Mouse (Mus musculus) embryonic facial prominence, embryonic 14.5 days (tissue): ENCODE results near the gene Cdhr2. TPM values are rescaled to one million over a fixed set of nuclear protein-coding genes. Genes with fewer than 3 reads are reported as not detected.
A peak's percentile ranks its signal among the peaks of the same experiment; 100 is the strongest.

Experiments used
- ATAC-seq: fragments of 200-750 bp; cut with Nextera tagmentation; 2 replicates; pipeline ENCODE4 v1.8.0; 2017; ENCODE audit warnings: low read depth, moderate number of reproducible peaks, moderate TSS enrichment
- DNase-seq: peaks from one replicate; pipeline ENCODE4 v3.0.0-alpha.2; 2015; ENCODE audit warnings: low spot score
- H3K27ac ChIP-seq: fragments of 300-500 bp; sonication (generic); replicated peaks from 2 replicates; pipeline ENCODE4 v1.5.1; 2014; ENCODE audit warnings: low read depth, mild to moderate bottlenecking, low read length, moderate library complexity
- H3K27me3 ChIP-seq: fragments of 300-500 bp; sonication (generic); replicated peaks from 2 replicates; pipeline ENCODE4 v1.6.1; 2014; ENCODE audit warnings: low read length; ENCODE audit not compliant: control insufficient read depth, insufficient read depth
- H3K36me3 ChIP-seq: fragments of 300-500 bp; sonication (generic); 2 replicates; pipeline ENCODE4 v1.6.1; 2014; ENCODE audit warnings: low read length, mixed read lengths; ENCODE audit not compliant: control insufficient read depth, insufficient read depth
- H3K4me1 ChIP-seq: fragments of 300-500 bp; sonication (generic); 2 replicates; pipeline ENCODE4 v1.6.1; 2014; ENCODE audit warnings: antibody characterized with exemption, low read length; ENCODE audit not compliant: control insufficient read depth, insufficient read depth
- H3K4me2 ChIP-seq: fragments of 300-500 bp; sonication (generic); 2 replicates; pipeline ENCODE4 v1.6.1; 2014; ENCODE audit warnings: low read depth, mild to moderate bottlenecking, low read length, moderate library complexity, mixed read lengths
- H3K4me3 ChIP-seq: fragments of 300-500 bp; sonication (generic); 2 replicates; pipeline ENCODE4 v1.5.1; 2014; ENCODE audit warnings: low read depth, mild to moderate bottlenecking, low read length
- H3K9ac ChIP-seq: fragments of 300-500 bp; sonication (generic); 2 replicates; pipeline ENCODE4 v1.6.1; 2014; ENCODE audit warnings: low read depth, mild to moderate bottlenecking, low read length, moderate library complexity, mixed read lengths
- H3K9me3 ChIP-seq: fragments of 300-500 bp; sonication (generic); 2 replicates; pipeline ENCODE4 v1.6.1; 2016; ENCODE audit warnings: low read length; ENCODE audit not compliant: control insufficient read depth
- WGBS: fragments of 180-500 bp; shearing (Covaris S2); extraction: QIAGEN DNeasy Blood & Tissue Kit; methylation state at CpG from one replicate; pipeline ENCODE4 v1.1.7; 2014; 5-methylcytosine and 5-hydroxymethylcytosine counted together
- polyA plus RNA-seq: library from polyadenylated mRNA; unstranded; fragments of >200 nt; fragmentation: Nextera tagmentation; extraction: Ambion mirVana; gene quantifications from 2 replicates; pipeline ENCODE4 v1.2.1, GENCODE M21; 2014

Gene Cdhr2
- 0.04 TPM in 1 of 2 replicates, not detected in the other for polyA plus RNA-seq

DNA sequence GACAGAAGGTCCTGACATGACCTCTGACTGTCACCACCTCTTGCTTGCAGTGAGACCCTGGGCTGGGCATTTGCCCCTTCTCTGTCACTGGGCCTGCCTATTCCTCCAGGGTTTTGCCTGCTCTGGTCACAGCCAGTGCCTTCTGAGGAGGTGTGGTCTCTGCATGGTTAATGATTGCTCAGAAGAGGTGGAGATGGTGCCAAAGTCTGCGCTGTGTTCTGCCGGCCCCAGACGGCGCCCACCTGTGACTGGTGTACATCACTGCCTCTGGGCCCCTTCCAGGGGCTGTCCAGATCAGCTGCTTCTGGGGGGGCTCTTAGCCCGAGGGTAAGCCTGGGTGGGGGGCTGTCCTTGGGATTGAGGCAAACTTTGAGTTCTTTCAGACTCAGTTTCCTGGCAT is at the start of gene Cdhr2:
Gene Cdhr2 (plus strand): TSS at position 219 of the 400 bp plus-strand sequence.
- WGBS = 82% methylated on average over 5 of the region's 5 CpGs
- H3K27me3 ChIP-seq = no peaks in the 10 kb centered on the region
- no peak within 1 kb of the TSS for H3K4me3 ChIP-seq
- DNase-seq (no peak), ATAC-seq (no peak)
- H3K9ac ChIP-seq = no peak within 1 kb of the TSS
- H3K27ac ChIP-seq = no peak within 1 kb of the TSS
- no peak within 1 kb of the TSS for H3K4me2 ChIP-seq
- no peaks in the 10 kb centered on the region for H3K4me1 ChIP-seq
- H3K36me3 ChIP-seq = no peaks in the 10 kb centered on the region
- H3K9me3 ChIP-seq = no peaks in the 10 kb centered on the region

DNA sequence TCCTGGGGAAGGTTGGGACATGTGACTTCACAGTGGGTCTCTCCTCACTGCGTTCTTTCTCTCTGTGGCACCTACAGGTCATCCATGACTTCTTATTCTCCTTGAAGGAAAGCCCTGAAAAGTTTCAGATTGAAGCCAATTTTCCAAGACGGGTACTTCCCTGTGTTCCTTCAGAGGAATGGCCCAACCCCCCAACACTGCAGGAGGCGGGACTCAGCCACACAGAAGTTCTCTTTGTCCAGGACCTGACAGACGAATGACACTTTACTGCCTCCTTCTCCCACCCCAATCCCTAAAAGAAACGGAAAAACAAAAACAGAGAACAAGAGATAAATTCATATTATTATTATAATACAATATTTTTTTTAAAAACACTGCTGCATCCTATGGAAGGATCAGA is 40.4 kb upstream of the Cdhr2 start:
- H3K36me3 ChIP-seq = peaks cover 85% of the 10 kb centered on the region
- H3K27me3 ChIP-seq = no peaks in the 10 kb centered on the region
- 54% methylated on average over 5 of the region's 5 CpGs for WGBS

DNA sequence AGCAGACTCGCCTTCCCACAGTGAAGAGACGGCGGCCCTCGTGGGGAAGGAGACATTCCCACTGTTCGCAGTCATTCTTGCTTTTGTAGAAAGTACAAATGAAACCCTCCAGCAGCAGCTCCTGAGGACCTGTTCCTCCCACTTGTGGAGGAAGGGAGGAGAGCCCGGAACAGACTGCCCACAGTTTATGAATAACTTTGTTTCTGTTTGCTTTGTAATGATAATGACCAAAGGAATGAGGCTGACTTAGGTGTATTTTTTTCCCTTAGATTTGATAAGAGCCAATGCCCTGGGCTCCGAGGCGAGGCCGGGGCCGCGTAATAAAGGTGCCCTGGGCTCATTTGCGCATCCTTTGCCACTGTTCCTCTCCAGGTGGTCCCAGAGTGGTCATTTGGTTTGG is 39.9 kb upstream of the Cdhr2 start:
- H3K27me3 ChIP-seq = no peaks in the 10 kb centered on the region
- H3K4me2 ChIP-seq = no peak overlapping the region
- 91% methylated on average over 12 of the region's 12 CpGs for WGBS
- no peaks in the 10 kb centered on the region for H3K4me1 ChIP-seq
- no peak overlapping the region for H3K27ac ChIP-seq
- ATAC-seq = no peak
- DNase-seq = no peak
- H3K36me3 ChIP-seq = peaks cover 82% of the 10 kb centered on the region
- no peak overlapping the region for H3K4me3 ChIP-seq
- no peak overlapping the region for H3K9ac ChIP-seq
- H3K9me3 ChIP-seq = no peaks in the 10 kb centered on the region

More for the DNA sequence above, 40.4 kb upstream of the Cdhr2 start:
- Histone ChIP-seq H3K9ac (no peak overlapping the region), H3K4me3 (no peak overlapping the region), H3K4me1 (no peaks in the 10 kb centered on the region), H3K4me2 (no peak overlapping the region), H3K27ac (no peak overlapping the region), H3K9me3 (no peaks in the 10 kb centered on the region)
- DNase-seq (no peak), ATAC-seq (no peak)

DNA sequence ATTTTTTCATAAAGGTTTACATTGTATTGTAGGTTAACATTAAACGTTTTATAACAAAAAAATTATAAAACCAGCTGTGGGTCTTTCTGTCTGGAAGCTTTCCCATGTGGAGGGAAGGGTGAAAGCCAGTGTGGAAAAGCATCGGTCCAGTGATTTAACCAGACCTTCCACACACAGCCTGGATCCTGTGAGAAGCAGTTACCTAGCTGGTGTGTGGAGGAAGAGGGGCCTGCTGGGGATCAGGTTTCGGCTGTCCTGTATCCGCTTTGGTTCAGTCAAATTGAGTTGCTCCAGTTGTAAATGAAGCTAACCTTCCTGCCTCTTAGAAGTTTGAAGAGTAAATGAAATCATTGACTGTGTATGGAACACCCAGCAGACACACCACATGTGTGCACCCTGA is 37.3 kb upstream of the Cdhr2 start:
- H3K4me1 ChIP-seq = no peaks in the 10 kb centered on the region
- no peak overlapping the region for H3K27ac ChIP-seq
- no peak overlapping the region for H3K4me2 ChIP-seq
- no peaks in the 10 kb centered on the region for H3K27me3 ChIP-seq
- WGBS = 57% methylated on average over 4 of the region's 4 CpGs
- H3K9me3 ChIP-seq = no peaks in the 10 kb centered on the region
- DNase-seq (no peak), ATAC-seq (no peak)
- peaks cover 66% of the 10 kb centered on the region for H3K36me3 ChIP-seq
- no peak overlapping the region for H3K9ac ChIP-seq
- no peak overlapping the region for H3K4me3 ChIP-seq

DNA sequence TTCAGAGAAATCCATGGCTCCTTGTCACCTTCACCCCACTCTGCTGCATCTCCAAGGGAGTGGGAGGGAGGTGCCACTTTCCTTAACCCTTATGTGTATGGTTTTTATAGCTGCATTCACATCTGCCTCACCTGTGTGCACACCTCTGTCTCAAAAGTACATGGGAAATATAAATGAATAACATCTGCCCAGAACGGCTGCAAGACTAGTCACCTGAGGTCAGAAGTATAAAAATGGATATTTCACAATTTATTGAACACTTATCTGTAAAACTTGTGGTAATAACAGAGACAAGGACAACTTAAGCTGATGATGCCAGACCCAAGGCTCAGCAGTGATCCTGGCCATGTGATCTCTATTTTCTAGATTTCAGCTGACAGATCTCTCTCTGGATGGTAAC is 36.8 kb upstream of the Cdhr2 start:
- no peaks in the 10 kb centered on the region for H3K4me1 ChIP-seq
- no peaks in the 10 kb centered on the region for H3K27me3 ChIP-seq
- H3K9me3 ChIP-seq = no peaks in the 10 kb centered on the region
- 94% methylated on average over 1 of the region's 1 CpGs for WGBS
- H3K36me3 ChIP-seq = peaks cover 61% of the 10 kb centered on the region
- H3K4me2 ChIP-seq = no peak overlapping the region
- no peak overlapping the region for H3K27ac ChIP-seq
- no peak for DNase-seq
- no peak overlapping the region for H3K9ac ChIP-seq
- ATAC-seq = no peak
- H3K4me3 ChIP-seq = no peak overlapping the region

DNA sequence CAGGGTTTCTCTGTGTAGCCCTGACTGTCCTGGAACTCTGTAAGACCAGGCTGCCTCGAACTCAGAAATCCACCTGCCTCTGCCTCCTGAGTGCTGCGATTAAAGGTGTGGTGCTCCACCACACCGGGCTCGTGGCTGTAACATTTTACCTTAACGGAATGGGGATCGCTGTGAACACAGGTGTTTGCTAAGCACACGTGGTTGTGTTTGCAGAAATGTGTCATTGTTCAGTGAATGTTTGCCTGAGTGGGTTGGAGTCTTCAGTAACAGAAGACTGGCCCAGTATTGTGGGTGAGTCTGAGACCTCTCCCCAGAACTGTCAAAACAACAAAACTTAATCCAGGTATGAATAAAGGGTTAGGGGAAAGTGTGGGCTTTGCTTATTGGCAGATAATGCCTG is 36.2 kb upstream of the Cdhr2 start:
- H3K27ac ChIP-seq = no peak overlapping the region
- no peak overlapping the region for H3K9ac ChIP-seq
- no peaks in the 10 kb centered on the region for H3K4me1 ChIP-seq
- H3K4me2 ChIP-seq = no peak overlapping the region
- H3K27me3 ChIP-seq = no peaks in the 10 kb centered on the region
- ATAC-seq (no peak), DNase-seq (no peak)
- no peaks in the 10 kb centered on the region for H3K9me3 ChIP-seq
- H3K4me3 ChIP-seq = no peak overlapping the region
- peaks cover 55% of the 10 kb centered on the region for H3K36me3 ChIP-seq
- WGBS = 87% methylated on average over 7 of the region's 7 CpGs

DNA sequence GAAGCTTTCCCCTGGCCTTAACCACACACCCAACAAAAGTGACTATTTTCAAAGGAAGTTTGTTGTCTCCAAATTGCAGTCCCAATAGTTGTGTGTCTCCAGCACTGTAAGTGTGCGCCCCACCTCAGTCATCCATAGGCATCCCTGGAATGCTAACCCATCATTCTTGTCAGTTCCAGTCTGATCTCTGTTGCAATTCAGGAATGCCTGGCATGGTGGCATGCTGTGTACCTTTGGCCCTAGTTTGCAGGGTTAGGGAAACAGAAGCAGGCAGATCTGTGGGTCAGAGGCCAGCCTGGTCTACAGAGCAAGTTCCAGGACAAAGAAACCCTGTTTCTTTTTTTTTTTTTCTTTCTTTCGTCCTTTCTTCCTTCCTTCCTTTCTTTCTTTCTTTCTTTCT is 30.8 kb upstream of the Cdhr2 start:
- Histone ChIP-seq H3K4me3 (no peak overlapping the region), H3K36me3 (peaks cover 16% of the 10 kb centered on the region; the same call in 1 of the 2 replicates), H3K27me3 (no peaks in the 10 kb centered on the region), H3K27ac (no peak overlapping the region), H3K9me3 (no peaks in the 10 kb centered on the region), H3K4me2 (no peak overlapping the region), H3K4me1 (no peaks in the 10 kb centered on the region), H3K9ac (no peak overlapping the region)
- DNase-seq = no peak
- WGBS = 58% methylated on average over 2 of the region's 2 CpGs
- ATAC-seq = no peak

DNA sequence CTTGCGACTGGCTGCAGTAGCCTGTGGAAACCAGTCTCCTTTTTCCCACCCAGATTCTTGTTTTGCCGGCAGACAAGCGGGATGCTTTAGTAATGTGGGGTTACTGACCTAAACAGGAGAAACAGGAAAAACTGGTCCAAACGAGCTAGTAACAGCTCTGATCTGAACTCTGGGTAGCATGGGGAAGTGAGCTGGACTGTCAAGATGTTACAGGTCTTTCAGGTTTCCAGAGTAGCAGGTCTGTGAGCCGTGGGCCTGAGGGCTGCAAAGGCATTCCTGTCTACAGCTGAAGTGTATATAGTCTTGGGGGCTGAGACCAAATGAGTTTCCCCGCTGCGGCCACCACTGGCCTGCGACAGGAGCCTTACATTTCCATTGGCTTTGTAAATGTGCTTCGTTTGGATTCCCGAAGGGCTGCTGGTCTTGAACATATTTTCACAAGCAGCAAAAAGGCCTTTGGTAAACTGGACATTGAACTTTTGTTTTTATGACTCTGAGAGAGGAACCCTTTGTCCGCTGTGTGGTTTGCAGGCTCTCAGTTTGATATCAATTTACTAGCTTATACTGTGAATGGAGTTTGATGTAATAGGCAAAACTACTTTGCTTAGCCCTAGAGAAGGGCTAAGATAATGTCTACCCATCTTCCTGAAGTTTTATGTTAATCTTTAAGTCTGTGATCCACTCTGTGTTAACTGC is 25.2 kb upstream of the Cdhr2 start:
- DNase-seq = peak; percentile 84
- ATAC-seq = peak; percentile 68
- 54% methylated on average over 11 of the region's 11 CpGs for WGBS

DNA sequence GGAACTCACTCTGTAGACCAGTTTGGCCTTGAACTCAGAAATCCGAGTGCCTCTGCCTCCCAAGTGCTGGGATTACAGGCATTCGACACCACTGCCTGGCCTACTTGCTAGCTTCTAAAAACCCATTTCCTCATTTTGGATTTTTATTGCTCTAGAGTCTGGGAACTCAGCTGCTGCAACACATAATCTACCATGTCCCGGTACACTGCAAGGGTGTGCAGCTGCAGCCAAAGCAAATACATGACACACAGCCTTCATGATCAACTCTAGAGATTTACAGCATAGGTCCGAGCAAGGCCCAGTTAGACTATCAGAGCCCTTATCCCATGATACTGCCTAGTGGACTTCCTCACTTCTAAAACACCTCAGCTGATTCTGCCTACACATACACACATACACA is 23.0 kb upstream of the Cdhr2 start:
- WGBS = 77% methylated on average over 4 of the region's 4 CpGs
- Histone ChIP-seq H3K4me2 (no peak overlapping the region), H3K27me3 (no peaks in the 10 kb centered on the region), H3K9ac (no peak overlapping the region), H3K27ac (no peak overlapping the region), H3K9me3 (no peaks in the 10 kb centered on the region), H3K36me3 (peaks cover 48% of the 10 kb centered on the region), H3K4me3 (no peak overlapping the region), H3K4me1 (no peaks in the 10 kb centered on the region)
- ATAC-seq (no peak), DNase-seq (no peak)

More for the DNA sequence above, 25.2 kb upstream of the Cdhr2 start:
- H3K9ac ChIP-seq = no peak overlapping the region
- peaks cover 26% of the 10 kb centered on the region for H3K36me3 ChIP-seq
- H3K4me2 ChIP-seq = no peak overlapping the region
- no peak overlapping the region; the same call in 1 of the 2 replicates for H3K27ac ChIP-seq
- no peak overlapping the region for H3K4me3 ChIP-seq
- no peaks in the 10 kb centered on the region for H3K9me3 ChIP-seq
- no peaks in the 10 kb centered on the region for H3K4me1 ChIP-seq
- H3K27me3 ChIP-seq = no peaks in the 10 kb centered on the region
